Mouse (Mus musculus): ENCODE measurements around the gene Zranb3. TPM values are rescaled to one million over a fixed set of nuclear protein-coding genes. Genes with fewer than 3 reads are reported as not detected.

Gene Zranb3
- polyA plus RNA-seq, 1 experiment from 2014 or later, result 11.4 TPM

DNA sequence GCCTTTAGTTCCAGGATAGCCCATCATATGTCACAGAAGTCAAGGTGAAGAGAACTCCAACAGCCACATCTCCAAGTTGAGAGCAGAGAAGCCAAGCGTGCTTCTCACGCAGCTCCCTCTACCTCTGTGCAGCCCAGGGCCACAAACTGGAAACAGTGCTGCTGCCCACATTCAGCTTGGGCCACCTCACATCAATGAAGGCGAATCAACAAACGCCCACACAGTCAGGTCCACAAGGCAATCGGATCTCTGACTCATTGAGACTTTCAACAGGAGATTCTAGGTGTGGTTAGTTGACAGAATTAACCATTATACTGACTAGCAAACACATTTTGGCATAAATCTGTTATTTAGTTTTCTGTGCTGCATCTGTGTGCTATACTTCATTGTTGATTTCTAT lies 44.2 kb downstream of the Zranb3 start:
- no peaks in the 10 kb centered on the region for H3K9me3 ChIP-seq
- 87% methylated on average over 5 of the region's 5 CpGs for WGBS
- no peak overlapping the region for H3K4me2 ChIP-seq
- no peaks in the 10 kb centered on the region for H3K4me1 ChIP-seq
- H3K27me3 ChIP-seq, result no peaks in the 10 kb centered on the region
- ATAC-seq (ENCODE audit: insufficient number of reproducible peaks, insufficient read depth, low FRiP score, low TSS enrichment, low read depth), result no peak
- no peak overlapping the region for H3K27ac ChIP-seq
- no peak overlapping the region for H3K4me3 ChIP-seq
- H3K9ac ChIP-seq, result no peak overlapping the region
- no peaks in the 10 kb centered on the region for H3K36me3 ChIP-seq

- Histone ChIP-seq H3K36me3 (no peaks in the 10 kb centered on the region), H3K27me3 (no peaks in the 10 kb centered on the region), H3K9ac (no peak overlapping the region), H3K4me1 (no peaks in the 10 kb centered on the region), H3K4me2 (no peak overlapping the region), H3K4me3 (no peak overlapping the region), H3K27ac (no peak overlapping the region), H3K9me3 (no peaks in the 10 kb centered on the region)
- ATAC-seq (ENCODE audit: insufficient number of reproducible peaks, insufficient read depth, low FRiP score, low TSS enrichment, low read depth), result no peak
- 96% methylated on average over 4 of the region's 4 CpGs for WGBS
Observed at GRCm38 (mm10) chr1:128057269-128057668, 45.6 kb downstream of the Zranb3 start.

DNA sequence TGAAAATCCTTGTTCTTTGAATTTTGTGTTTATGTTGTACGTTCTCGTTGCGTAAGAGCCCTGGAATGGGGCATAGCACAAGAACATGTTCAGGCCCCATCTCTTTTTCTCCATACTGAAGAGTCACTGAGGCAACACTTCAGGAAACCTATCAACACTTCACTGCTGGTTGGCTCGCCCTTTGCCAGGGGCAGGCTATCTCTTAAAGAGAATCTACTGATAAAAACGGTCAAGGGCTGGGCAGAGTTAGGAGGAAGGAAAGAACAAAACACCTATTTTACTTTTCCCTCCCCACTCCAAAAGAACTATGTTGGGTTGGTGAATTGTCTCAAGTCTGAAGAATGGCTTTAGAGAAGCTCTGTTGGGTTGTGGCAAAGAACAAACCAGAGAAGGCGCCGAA lies 55.9 kb downstream of the Zranb3 start:
- no peak overlapping the region for H3K27ac ChIP-seq

GRCm38 (mm10) chr1:128046455-128046854 lies 56.4 kb downstream of the Zranb3 start:
- no peak for ATAC-seq (ENCODE audit: insufficient number of reproducible peaks, insufficient read depth, low FRiP score, low TSS enrichment, low read depth)
- H3K27ac ChIP-seq, result no peak overlapping the region
- no peaks in the 10 kb centered on the region for H3K9me3 ChIP-seq
- no peak overlapping the region for H3K4me3 ChIP-seq
- H3K36me3 ChIP-seq, result 0 out of 2 replicates have a peak, but pooled peaks cover 4% of the 10 kb centered on the region
- H3K4me1 ChIP-seq, result no peaks in the 10 kb centered on the region
- H3K27me3 ChIP-seq, result no peaks in the 10 kb centered on the region
- WGBS, result 90% methylated on average over 2 of the region's 2 CpGs
- H3K4me2 ChIP-seq, result no peak overlapping the region
- H3K9ac ChIP-seq, result no peak overlapping the region

More for the DNA sequence above, 55.9 kb downstream of the Zranb3 start:
- no peak overlapping the region for H3K4me2 ChIP-seq
- H3K4me3 ChIP-seq, result no peak overlapping the region
- H3K4me1 ChIP-seq, result no peaks in the 10 kb centered on the region
- H3K9ac ChIP-seq, result no peak overlapping the region
- 94% methylated on average over 7 of the region's 7 CpGs for WGBS
- ATAC-seq (ENCODE audit: insufficient number of reproducible peaks, insufficient read depth, low FRiP score, low TSS enrichment, low read depth), result no peak
- 0 out of 2 replicates have a peak, but pooled peaks cover 4% of the 10 kb centered on the region for H3K36me3 ChIP-seq
- no peaks in the 10 kb centered on the region for H3K9me3 ChIP-seq
- H3K27me3 ChIP-seq, result no peaks in the 10 kb centered on the region

DNA sequence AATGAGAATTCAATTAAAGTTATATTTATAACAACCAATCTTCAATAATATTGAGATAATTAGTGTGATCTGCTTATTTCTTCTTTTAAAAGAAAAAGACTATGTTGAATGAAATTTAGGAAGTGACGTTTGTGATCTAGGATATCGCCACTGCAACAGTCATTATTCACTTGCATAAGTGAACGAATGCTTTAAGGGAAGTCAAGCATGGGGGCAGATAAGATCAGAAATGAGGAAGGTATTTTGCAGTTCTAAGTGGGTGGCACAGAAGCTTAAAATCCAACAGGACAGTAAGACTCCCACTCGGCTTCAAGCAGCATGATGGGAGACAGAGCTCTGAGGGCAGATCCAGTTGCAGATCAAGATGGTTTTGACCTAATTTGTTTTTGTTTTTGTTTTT lies 58.7 kb downstream of the Zranb3 start:
- no peaks in the 10 kb centered on the region for H3K4me1 ChIP-seq
- WGBS, result 86% methylated on average over 4 of the region's 4 CpGs
- H3K9me3 ChIP-seq, result no peaks in the 10 kb centered on the region
- H3K27me3 ChIP-seq, result no peaks in the 10 kb centered on the region
- no peak for ATAC-seq (ENCODE audit: insufficient number of reproducible peaks, insufficient read depth, low FRiP score, low TSS enrichment, low read depth)
- H3K9ac ChIP-seq, result no peak overlapping the region
- 0 out of 2 replicates have a peak, but pooled peaks cover 4% of the 10 kb centered on the region for H3K36me3 ChIP-seq
- H3K27ac ChIP-seq, result no peak overlapping the region
- no peak overlapping the region for H3K4me2 ChIP-seq
- H3K4me3 ChIP-seq, result no peak overlapping the region

DNA sequence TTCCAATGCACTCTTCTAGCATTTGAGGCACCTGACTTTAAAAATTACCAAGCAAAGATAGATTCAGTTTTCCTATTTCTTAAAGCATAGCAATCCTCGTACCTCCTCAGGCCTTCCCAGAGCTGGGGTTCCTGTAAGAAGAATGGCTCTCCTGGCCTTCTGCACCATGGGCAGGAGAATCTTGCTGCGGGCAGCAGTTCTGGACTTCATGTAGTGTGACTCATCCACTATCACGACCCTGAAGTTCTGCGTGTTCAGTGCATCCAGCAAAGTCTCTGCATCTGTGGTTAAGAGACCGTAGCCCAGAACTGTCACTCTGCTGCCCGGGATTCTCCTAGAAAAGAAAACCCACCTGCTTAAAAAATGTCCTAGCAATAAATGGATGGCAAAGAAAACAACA lies 66.6 kb downstream of the Zranb3 start:
- no peak for ATAC-seq (ENCODE audit: insufficient number of reproducible peaks, insufficient read depth, low FRiP score, low TSS enrichment, low read depth)
- Histone ChIP-seq H3K4me2 (no peak overlapping the region), H3K9ac (no peak overlapping the region), H3K9me3 (no peaks in the 10 kb centered on the region), H3K36me3 (no peaks in the 10 kb centered on the region), H3K27me3 (no peaks in the 10 kb centered on the region), H3K27ac (no peak overlapping the region), H3K4me3 (no peak overlapping the region), H3K4me1 (no peaks in the 10 kb centered on the region)
- WGBS, result 86% methylated on average over 6 of the region's 6 CpGs

DNA sequence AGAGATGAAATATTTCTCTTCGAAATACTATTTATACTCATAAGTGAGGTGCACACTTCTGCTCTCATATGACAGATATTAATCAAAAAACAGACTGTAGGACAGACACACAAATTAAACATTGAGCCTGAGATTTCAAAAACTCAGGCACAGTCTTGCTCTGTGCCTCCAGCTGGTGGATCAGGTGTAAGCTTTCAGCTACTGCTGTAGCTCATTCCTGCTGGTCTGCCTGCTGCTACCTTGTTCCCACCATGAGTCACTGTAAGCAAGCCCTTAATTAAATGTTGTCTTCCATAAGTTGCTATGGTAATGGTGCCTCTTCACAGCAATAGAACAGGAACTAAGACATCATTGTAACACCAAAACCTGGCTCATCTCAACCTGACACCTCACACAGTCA lies 70.7 kb downstream of the Zranb3 start:
- Histone ChIP-seq H3K36me3 (no peaks in the 10 kb centered on the region), H3K9ac (no peak overlapping the region), H3K4me3 (no peak overlapping the region), H3K27me3 (no peaks in the 10 kb centered on the region), H3K9me3 (no peaks in the 10 kb centered on the region), H3K27ac (no peak overlapping the region), H3K4me2 (no peak overlapping the region), H3K4me1 (no peaks in the 10 kb centered on the region)
- 96% methylated on average over 1 of the region's 1 CpGs for WGBS
- ATAC-seq (ENCODE audit: insufficient number of reproducible peaks, insufficient read depth, low FRiP score, low TSS enrichment, low read depth), result no peak

GRCm38 (mm10) chr1:128031524-128031923 lies 71.3 kb downstream of the Zranb3 start:
- Histone ChIP-seq H3K9ac (no peak overlapping the region), H3K27ac (no peak overlapping the region), H3K9me3 (no peaks in the 10 kb centered on the region), H3K4me1 (no peaks in the 10 kb centered on the region), H3K27me3 (no peaks in the 10 kb centered on the region), H3K4me2 (no peak overlapping the region), H3K4me3 (no peak overlapping the region), H3K36me3 (no peaks in the 10 kb centered on the region)
- no peak for ATAC-seq (ENCODE audit: insufficient number of reproducible peaks, insufficient read depth, low FRiP score, low TSS enrichment, low read depth)
- WGBS, result 84% methylated on average over 2 of the region's 2 CpGs

DNA sequence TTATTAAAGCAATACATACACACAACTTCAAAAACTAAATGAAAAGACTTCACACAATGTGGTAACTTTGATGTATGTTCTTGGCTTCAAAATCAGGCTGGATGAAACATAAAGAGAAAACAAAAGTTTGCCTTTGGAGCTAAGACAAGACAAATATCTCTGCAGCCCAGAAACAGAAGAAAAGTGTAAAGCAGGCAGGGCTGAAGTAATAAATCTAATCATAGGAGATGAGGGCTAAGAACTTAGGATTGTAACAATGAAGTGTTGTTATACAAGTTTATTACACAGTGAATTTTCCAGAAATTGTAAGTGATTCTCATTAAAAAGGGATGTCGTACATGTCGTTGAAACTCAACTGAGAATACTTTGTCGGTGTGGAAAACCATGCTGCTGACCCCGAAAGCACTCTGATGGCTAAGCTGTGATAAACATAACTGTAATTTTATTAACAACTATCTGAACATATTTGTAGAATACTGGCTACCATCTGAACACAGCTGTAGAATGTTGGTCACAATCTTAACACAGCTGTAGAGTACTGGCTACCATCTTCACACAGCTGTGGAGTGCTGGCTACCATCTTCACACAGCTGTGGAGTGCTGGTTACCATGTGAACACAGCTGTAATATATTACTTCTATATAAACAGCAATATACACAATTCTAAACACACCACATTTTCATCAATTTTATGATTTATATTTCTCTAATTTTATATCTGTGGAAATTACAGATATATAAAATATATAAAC lies 78.3 kb downstream of the Zranb3 start:
- H3K27me3 ChIP-seq, result no peaks in the 10 kb centered on the region
- H3K27ac ChIP-seq, result no peak overlapping the region
- no peak overlapping the region for H3K4me3 ChIP-seq
- no peak overlapping the region for H3K4me2 ChIP-seq
- no peaks in the 10 kb centered on the region for H3K36me3 ChIP-seq
- H3K4me1 ChIP-seq, result no peaks in the 10 kb centered on the region
- whole genome bisulfite sequencing, result 93% methylated on average over 4 of the region's 4 CpGs
- H3K9me3 ChIP-seq, result no peaks in the 10 kb centered on the region
- no peak overlapping the region for H3K9ac ChIP-seq
- ATAC-seq (ENCODE audit: insufficient number of reproducible peaks, insufficient read depth, low FRiP score, low TSS enrichment, low read depth), result no peak

GRCm38 (mm10) chr1:128020001-128020770 lies 82.7 kb downstream of the Zranb3 start:
- Histone ChIP-seq H3K27ac (no peak overlapping the region), H3K9me3 (no peaks in the 10 kb centered on the region), H3K9ac (no peak overlapping the region), H3K4me1 (no peaks in the 10 kb centered on the region), H3K4me2 (no peak overlapping the region), H3K27me3 (no peaks in the 10 kb centered on the region), H3K4me3 (no peak overlapping the region), H3K36me3 (no peaks in the 10 kb centered on the region)
- 75% methylated on average over 2 of the region's 2 CpGs for WGBS
- no peak for ATAC-seq (ENCODE audit: insufficient number of reproducible peaks, insufficient read depth, low FRiP score, low TSS enrichment, low read depth)

DNA sequence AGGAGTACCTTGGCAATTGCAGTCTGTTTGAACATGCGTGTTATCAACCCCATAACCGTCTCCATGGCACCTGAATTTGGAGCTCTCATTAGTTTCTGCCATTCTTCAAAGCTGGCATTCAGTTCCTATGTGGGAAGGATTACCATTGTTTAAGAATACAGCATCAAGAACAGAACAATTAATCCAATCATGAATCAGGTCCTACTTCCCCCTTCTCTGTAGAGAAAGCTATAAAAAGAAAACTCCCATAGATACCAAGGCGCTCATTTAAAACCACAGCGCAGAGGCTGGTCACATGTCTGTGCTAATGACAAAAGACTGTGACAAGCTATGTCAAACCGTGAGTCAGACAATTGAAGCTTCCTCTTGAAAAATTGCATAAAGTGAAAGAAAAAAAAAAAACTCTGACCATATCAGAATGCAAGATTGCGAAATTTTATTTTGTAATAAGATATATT lies 86.8 kb downstream of the Zranb3 start:
- ATAC-seq (ENCODE audit: insufficient number of reproducible peaks, insufficient read depth, low FRiP score, low TSS enrichment, low read depth), result no peak
- Histone ChIP-seq H3K9ac (no peak overlapping the region), H3K27me3 (no peaks in the 10 kb centered on the region)

More for the DNA sequence above, 86.8 kb downstream of the Zranb3 start:
- peaks cover 7% of the 10 kb centered on the region; the same call in 1 of the 2 replicates for H3K36me3 ChIP-seq
- no peak overlapping the region for H3K4me3 ChIP-seq
- no peak overlapping the region for H3K27ac ChIP-seq
- H3K4me2 ChIP-seq, result no peak overlapping the region
- H3K9me3 ChIP-seq, result no peaks in the 10 kb centered on the region
- H3K4me1 ChIP-seq, result no peaks in the 10 kb centered on the region
- WGBS, result 87% methylated on average over 6 of the region's 6 CpGs

All from embryonic facial prominence, embryonic 13.5 days (tissue).